Mouse (Mus musculus): ENCODE measurements at regions not wholly inside any gene's neighbourhood (a gene's known extent, or its start where the extent isn't known, plus 50 kb on each side); places are given as distances from the start of the nearest gene placed in this dataset. TPM values are rescaled to one million over a fixed set of nuclear protein-coding genes. Genes with fewer than 3 reads are reported as not detected.
"Not testable (repeated sequence)": the region's sequence is repeated elsewhere in the genome, so short reads cannot be mapped to it uniquely, and the experiment has no call there.

GRCm38 (mm10) chr12:15114793-15115192, 701.9 kb downstream of the Trib2 start:
- WGBS: 88% methylated on average over 14 of the region's 14 CpGs
- Histone ChIP-seq H3K4me1 (no peaks in the 10 kb centered on the region), H3K36me3 (no peaks in the 10 kb centered on the region), H3K4me3 (no peak overlapping the region), H3K27me3 (ENCODE audit: insufficient read depth, poor library complexity, severe bottlenecking) (no peaks in the 10 kb centered on the region), H3K27ac (no peak overlapping the region), H3K9me3 (no peaks in the 10 kb centered on the region)
- no peak for DNase-seq (ENCODE audit: low spot score)

- WGBS: 75% methylated on average over 2 of the region's 2 CpGs
- no peak overlapping the region for H3K4me3 ChIP-seq
Observed at GRCm38 (mm10) chr12:15111049-15111448, 705.7 kb downstream of the Trib2 start.

GRCm38 (mm10) chr12:15104876-15105275, 711.8 kb downstream of the Trib2 start:
- 77% methylated on average over 2 of the region's 2 CpGs for WGBS
- no peaks in the 10 kb centered on the region for H3K4me1 ChIP-seq

More at GRCm38 (mm10) chr12:15111049-15111448, 705.7 kb downstream of the Trib2 start:
- Histone ChIP-seq H3K27ac (no peak overlapping the region), H3K36me3 (no peaks in the 10 kb centered on the region), H3K27me3 (ENCODE audit: insufficient read depth, poor library complexity, severe bottlenecking) (no peaks in the 10 kb centered on the region), H3K4me1 (no peaks in the 10 kb centered on the region), H3K9me3 (no peaks in the 10 kb centered on the region)
- no peak for DNase-seq (ENCODE audit: low spot score)

GRCm38 (mm10) chr12:15078615-15079014, 738.1 kb downstream of the Trib2 start:
- no peak for DNase-seq (ENCODE audit: low spot score)
- no peak overlapping the region for H3K27ac ChIP-seq
- no peaks in the 10 kb centered on the region for H3K4me1 ChIP-seq
- no peak overlapping the region for H3K4me3 ChIP-seq
- no peaks in the 10 kb centered on the region for H3K9me3 ChIP-seq
- no peaks in the 10 kb centered on the region for H3K27me3 ChIP-seq (ENCODE audit: insufficient read depth, poor library complexity, severe bottlenecking)
- no peaks in the 10 kb centered on the region for H3K36me3 ChIP-seq
- 59% methylated on average over 2 of the region's 2 CpGs for WGBS

More at GRCm38 (mm10) chr12:15104876-15105275, 711.8 kb downstream of the Trib2 start:
- H3K27me3 ChIP-seq (ENCODE audit: insufficient read depth, poor library complexity, severe bottlenecking): no peaks in the 10 kb centered on the region
- H3K36me3 ChIP-seq: no peaks in the 10 kb centered on the region
- DNase-seq (ENCODE audit: low spot score): no peak
- H3K4me3 ChIP-seq: no peak overlapping the region
- no peaks in the 10 kb centered on the region for H3K9me3 ChIP-seq
- H3K27ac ChIP-seq: no peak overlapping the region

GRCm38 (mm10) chr12:15064351-15064750, 752.4 kb downstream of the Trib2 start:
- no peak for DNase-seq (ENCODE audit: low spot score)
- H3K9me3 ChIP-seq: no peaks in the 10 kb centered on the region
- WGBS: 65% methylated on average over 1 of the region's 1 CpGs
- H3K27me3 ChIP-seq (ENCODE audit: insufficient read depth, poor library complexity, severe bottlenecking): no peaks in the 10 kb centered on the region
- H3K36me3 ChIP-seq: no peaks in the 10 kb centered on the region
- H3K4me1 ChIP-seq: no peaks in the 10 kb centered on the region
- H3K4me3 ChIP-seq: no peak overlapping the region
- no peak overlapping the region for H3K27ac ChIP-seq

GRCm38 (mm10) chr12:15051387-15051786, 765.3 kb downstream of the Trib2 start:
- Histone ChIP-seq H3K9me3 (no peaks in the 10 kb centered on the region), H3K36me3 (no peaks in the 10 kb centered on the region), H3K27me3 (ENCODE audit: insufficient read depth, poor library complexity, severe bottlenecking) (no peaks in the 10 kb centered on the region), H3K4me3 (no peak overlapping the region), H3K27ac (no peak overlapping the region), H3K4me1 (no peaks in the 10 kb centered on the region)
- WGBS: 72% methylated on average over 5 of the region's 5 CpGs
- DNase-seq (ENCODE audit: low spot score): no peak

- no peaks in the 10 kb centered on the region for H3K4me1 ChIP-seq
- WGBS: 86% methylated on average over 2 of the region's 2 CpGs
- H3K4me3 ChIP-seq: no peak overlapping the region
- DNase-seq (ENCODE audit: low spot score): no peak
- no peaks in the 10 kb centered on the region for H3K9me3 ChIP-seq
- no peaks in the 10 kb centered on the region for H3K27me3 ChIP-seq (ENCODE audit: insufficient read depth, poor library complexity, severe bottlenecking)
- H3K36me3 ChIP-seq: no peaks in the 10 kb centered on the region
- H3K27ac ChIP-seq: no peak overlapping the region
Observed at GRCm38 (mm10) chr12:15043264-15043663, 773.5 kb downstream of the Trib2 start.

GRCm38 (mm10) chr12:15011091-15011490, 805.6 kb downstream of the Trib2 start:
- Histone ChIP-seq H3K27me3 (ENCODE audit: insufficient read depth, poor library complexity, severe bottlenecking) (no peaks in the 10 kb centered on the region), H3K36me3 (no peaks in the 10 kb centered on the region), H3K9me3 (no peaks in the 10 kb centered on the region), H3K4me1 (no peaks in the 10 kb centered on the region), H3K27ac (no peak overlapping the region), H3K4me3 (no peak overlapping the region)
- DNase-seq (ENCODE audit: low spot score): no peak

- H3K36me3 ChIP-seq; H3K9me3 ChIP-seq; H3K4me1 ChIP-seq; H3K27ac ChIP-seq; H3K4me3 ChIP-seq; H3K27me3 ChIP-seq (ENCODE audit: insufficient read depth, poor library complexity, severe bottlenecking); DNase-seq (ENCODE audit: low spot score): not testable (repeated sequence)
- WGBS: 58% methylated on average over 1 of the region's 1 CpGs
Observed at GRCm38 (mm10) chr12:15002401-15002800, 814.3 kb downstream of the Trib2 start.

Small RNA genes lying in the stretch of these regions (microRNA-seq; reads per million reads assigned to microRNA genes)
- not detected for gene Gm27682

Measured in heart, embryonic 10.5 days (tissue).